Mouse (Mus musculus): ENCODE results near the gene Atp5s. TPM values are rescaled to one million over a fixed set of nuclear protein-coding genes. Genes with fewer than 3 reads are reported as not detected.

The Atp5s gene
- total RNA-seq (2021): 10 to 100 TPM; 16.4 to 19.6 TPM
- long read RNA-seq, experiment 1, transcript Atp5s-201 (5 exons, 1,485 nt): major isoform, 7 of 24 reads
- long read RNA-seq, experiment 1, transcript Atp5s-204 (6 exons, 1,599 nt): minor isoform, 5 of 24 reads
- long read RNA-seq, experiment 1, partial matches to known transcripts: 7 of 24 reads
- long read RNA-seq, experiment 1, other reads (novel, unspliced or antisense): 5 of 24 reads
- long read RNA-seq, experiment 2, transcript Atp5s-204 (6 exons, 1,599 nt): major isoform, 11 of 34 reads
- long read RNA-seq, experiment 2, transcript Atp5s-201 (5 exons, 1,485 nt): minor isoform, 7 of 34 reads
- long read RNA-seq, experiment 2, partial matches to known transcripts: 9 of 34 reads
- long read RNA-seq, experiment 2, other reads (novel, unspliced or antisense): 7 of 34 reads

GRCm38 (mm10) chr12:69724711-69725460 is at the start of gene Atp5s, which contains the start of gene L2hgdh:
TSS of gene Atp5s (plus strand) at chr12:69724950.
TSS of gene L2hgdh (minus strand) at chr12:69724873.
- intact Hi-C loops (cut with DNase I): no loop called here
- peak; percentile 94 to 96 for DNase-seq

GRCm38 (mm10) chr12:69676157-69676556 is 48.6 kb upstream of the Atp5s start:
- intact Hi-C loops (cut with DNase I): no loop called here
- DNase-seq: no peak

GRCm38 (mm10) chr12:69680635-69681565 is 43.9 kb upstream of the Atp5s start:
- peak in 1 of 2 experiments; percentile 35 for DNase-seq

GRCm38 (mm10) chr12:69681566-69682061 is 43.1 kb upstream of the Atp5s start, which contains the start of gene Sos2:
TSS of gene Sos2 (minus strand) at chr12:69681852.
- DNase-seq: peak; percentile 58
- intact Hi-C loops (cut with DNase I): loop anchor here (10.0 kb wide), 1 partner anchor 327 kb away; the partner anchor contains the start of gene Nemf

More at GRCm38 (mm10) chr12:69680635-69681565, 43.9 kb upstream of the Atp5s start:
- intact Hi-C loops (cut with DNase I): loop anchor here (10.0 kb wide), 1 partner anchor 326 kb away; the partner anchor contains the start of gene Nemf

GRCm38 (mm10) chr12:69682065-69682787 is 42.5 kb upstream of the Atp5s start:
- peak; percentile 83 to 87 for DNase-seq
- intact Hi-C loops (cut with DNase I): loop anchor here (10.0 kb wide), 1 partner anchor 327 kb away; the partner anchor contains the start of gene Nemf

DNA sequence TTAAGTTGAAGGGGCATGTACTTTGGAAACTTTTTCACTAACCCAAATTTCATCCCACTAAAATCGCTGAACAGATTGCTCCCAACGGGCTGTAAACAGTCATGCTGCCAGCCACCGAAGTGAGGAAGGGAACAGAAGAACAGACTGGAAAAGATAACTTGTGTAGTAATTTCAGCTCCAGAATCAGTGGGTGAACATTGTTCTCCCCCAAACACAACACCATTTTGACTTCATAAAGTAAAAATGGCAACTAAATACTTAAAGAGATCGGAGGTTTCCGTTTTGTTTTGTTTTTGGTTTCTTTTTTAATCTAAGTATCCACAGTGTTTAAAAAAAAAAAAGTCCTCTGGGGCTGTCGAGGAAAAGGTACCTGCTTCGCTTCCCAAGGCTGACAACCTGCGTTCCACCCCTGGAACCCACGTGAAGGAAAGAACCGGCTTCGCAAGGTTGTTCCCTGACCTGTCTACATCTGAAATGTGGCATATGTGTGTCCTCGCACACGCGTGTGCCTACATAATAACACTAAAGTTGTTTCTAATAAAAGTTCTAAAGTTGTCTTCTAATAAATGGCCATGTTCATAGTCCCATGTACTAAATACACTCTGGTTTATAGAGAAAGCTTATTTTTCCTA is 41.8 kb upstream of the Atp5s start:
- intact Hi-C loops (cut with DNase I): loop anchor here (10.0 kb wide), 1 partner anchor 328 kb away; the partner anchor contains the start of gene Nemf
- no peak for DNase-seq

GRCm38 (mm10) chr12:69683537-69683936 is 41.2 kb upstream of the Atp5s start:
- intact Hi-C loops (cut with DNase I): loop anchor here (10.0 kb wide), 1 partner anchor 329 kb away; the partner anchor contains the start of gene Nemf
- DNase-seq: peak; percentile 85 to 89

DNA sequence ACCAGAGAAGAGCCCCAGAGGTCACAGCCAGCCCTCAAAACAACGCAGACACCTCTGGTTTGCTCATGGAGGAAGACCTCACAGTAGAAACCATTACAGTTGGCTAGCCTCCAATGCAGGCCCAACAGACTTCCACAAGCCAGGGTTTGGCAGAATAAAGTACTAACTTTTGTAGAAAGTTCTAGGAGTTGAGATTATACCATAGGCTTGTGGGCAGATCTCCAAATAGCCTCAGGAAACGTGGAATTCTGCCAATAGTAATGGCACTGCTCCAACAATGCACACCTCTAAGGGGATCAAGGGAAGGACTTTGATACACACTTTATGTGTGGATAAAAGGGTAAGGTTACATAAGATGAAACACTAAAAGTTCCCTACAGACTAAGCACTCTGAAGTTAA is 36.4 kb upstream of the Atp5s start:
- DNase-seq: no peak
- intact Hi-C loops (cut with DNase I): loop anchor here (10.0 kb wide), 1 partner anchor 334 kb away; the partner anchor contains the start of gene Nemf

- DNase-seq: no peak
- intact Hi-C loops (cut with DNase I): loop anchor here (10.0 kb wide), 1 partner anchor 334 kb away; the partner anchor contains the start of gene Nemf
Observed at GRCm38 (mm10) chr12:69689094-69689493, 35.7 kb upstream of the Atp5s start.

GRCm38 (mm10) chr12:69690714-69691113 is 34.0 kb upstream of the Atp5s start:
- intact Hi-C loops (cut with DNase I): no loop called here
- no peak for DNase-seq

- DNase-seq: no peak
- intact Hi-C loops (cut with DNase I): no loop called here
Observed at GRCm38 (mm10) chr12:69693471-69693870, 31.3 kb upstream of the Atp5s start.

- peak in 1 of 2 experiments; percentile 33 for DNase-seq
- intact Hi-C loops (cut with DNase I): no loop called here
Observed at GRCm38 (mm10) chr12:69696746-69697145, 28.0 kb upstream of the Atp5s start.

GRCm38 (mm10) chr12:69698352-69698751 is 26.4 kb upstream of the Atp5s start:
- intact Hi-C loops (cut with DNase I): no loop called here
- no peak for DNase-seq

DNA sequence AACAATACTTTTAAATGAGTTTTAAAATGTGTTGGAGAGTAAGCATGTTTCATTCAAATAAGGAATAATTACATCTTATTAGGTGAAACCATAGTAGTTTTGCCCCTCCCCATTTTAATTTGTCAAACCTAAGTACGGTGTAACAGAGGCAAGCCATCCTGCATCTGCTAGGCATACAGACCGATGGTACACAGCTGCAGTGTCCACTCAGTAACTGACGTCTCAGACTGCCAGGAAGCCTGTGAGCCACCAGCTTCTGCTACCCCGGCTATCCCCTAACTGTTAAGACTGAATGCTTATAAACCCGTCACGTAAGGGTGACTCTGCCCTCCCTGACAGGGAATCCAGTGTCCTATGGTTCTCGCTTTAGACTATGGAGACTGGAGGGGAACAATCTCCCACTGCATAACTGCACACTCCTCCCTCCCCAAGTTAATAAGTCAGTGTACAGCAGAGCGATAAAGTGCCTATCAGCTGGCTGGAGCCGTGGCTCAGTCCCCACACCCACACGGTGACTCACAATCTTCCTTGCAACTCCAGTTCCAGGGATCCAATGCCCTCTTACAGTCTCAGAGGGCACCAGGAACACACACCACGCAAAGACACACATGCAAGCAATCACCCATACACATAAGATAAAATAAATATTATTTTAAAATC is 19.8 kb upstream of the Atp5s start:
- DNase-seq: no peak
- intact Hi-C loops (cut with DNase I): no loop called here

DNA sequence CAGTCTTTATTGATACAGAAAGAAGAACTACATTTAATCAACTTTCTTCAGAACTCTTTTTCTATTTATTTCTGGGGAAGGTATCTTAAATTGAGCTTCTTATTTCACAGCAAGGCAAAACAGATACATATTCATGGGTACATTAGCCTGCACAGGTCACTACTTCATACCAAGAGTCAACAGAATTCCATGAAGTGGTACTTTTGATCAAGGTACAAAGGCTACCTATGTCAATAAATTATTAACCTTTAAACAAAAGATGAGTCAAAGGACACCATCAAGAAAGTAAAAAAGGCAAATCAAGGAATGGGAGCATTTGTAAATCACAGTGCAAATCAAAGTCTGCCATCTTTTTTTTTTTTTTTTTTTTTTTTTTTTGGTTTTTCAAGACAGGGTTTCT is 11.1 kb upstream of the Atp5s start:
- no peak for DNase-seq
- intact Hi-C loops (cut with DNase I): no loop called here

DNA sequence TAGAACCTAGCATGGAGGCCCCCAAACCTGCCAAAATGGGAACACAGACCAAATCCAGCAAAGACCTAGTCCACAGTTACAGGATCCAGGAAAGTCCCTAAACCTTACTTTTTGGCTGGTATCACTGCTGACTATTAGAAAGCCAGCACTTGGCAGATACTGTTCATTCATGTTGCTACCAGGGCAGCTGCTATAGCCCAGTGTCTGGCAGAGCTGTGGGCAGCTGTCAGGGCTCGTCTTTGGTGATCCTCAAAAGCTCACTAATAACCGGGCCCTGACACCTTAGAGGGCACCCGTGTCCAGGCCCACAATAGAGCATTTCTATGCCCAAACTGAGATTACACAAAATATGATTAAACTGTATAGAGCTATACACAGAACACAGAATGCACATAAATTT is 1.9 kb upstream of the Atp5s start:
- DNase-seq: no peak

GRCm38 (mm10) chr12:69723376-69723775 is 1.4 kb upstream of the Atp5s start:
- DNase-seq: no peak
- intact Hi-C loops (cut with DNase I): no loop called here

More for the DNA sequence above, 1.9 kb upstream of the Atp5s start:
- intact Hi-C loops (cut with DNase I): no loop called here

Data from gastrocnemius, postnatal 36 days (tissue).